Mouse (Mus musculus) midbrain, embryonic 12.5 days (tissue): ENCODE data around the gene Surf6. TPM values are rescaled to one million over a fixed set of nuclear protein-coding genes. Genes with fewer than 3 reads are reported as not detected.
A peak's percentile ranks its signal among the peaks of the same experiment; 100 is the strongest.

Source experiments
- ATAC-seq: fragments of 200-750 bp; cut with Nextera tagmentation; 2 replicates; pipeline ENCODE4 v1.8.0; 2017; ENCODE audit warnings: low read depth, moderate TSS enrichment, moderate library complexity; ENCODE audit not compliant: low FRiP score
- H3K27ac ChIP-seq: fragments of 300-500 bp; sonication (generic); replicated peaks from 2 replicates; pipeline ENCODE4 v1.5.1; 2016; ENCODE audit warnings: mild to moderate bottlenecking
- H3K27me3 ChIP-seq: fragments of 300-500 bp; sonication (generic); 2 replicates; pipeline ENCODE4 v1.6.1; 2016; ENCODE audit warnings: mild to moderate bottlenecking
- H3K36me3 ChIP-seq: fragments of 300-500 bp; sonication (generic); 2 replicates; pipeline ENCODE4 v1.6.1; 2016
- H3K4me1 ChIP-seq: fragments of 300-500 bp; sonication (generic); 2 replicates; pipeline ENCODE4 v1.6.1; 2016
- H3K4me2 ChIP-seq: fragments of 300-500 bp; sonication (generic); replicated peaks from 2 replicates; pipeline ENCODE4 v1.6.1; 2016; ENCODE audit warnings: mild to moderate bottlenecking, moderate library complexity
- H3K4me3 ChIP-seq: fragments of 300-500 bp; sonication (generic); 2 replicates; pipeline ENCODE4 v1.5.1; 2016; ENCODE audit warnings: mild to moderate bottlenecking
- H3K9ac ChIP-seq: fragments of 300-500 bp; sonication (generic); replicated peaks from 2 replicates; pipeline ENCODE4 v1.6.1; 2016; ENCODE audit warnings: mild to moderate bottlenecking, moderate library complexity
- H3K9me3 ChIP-seq: fragments of 300-500 bp; sonication (generic); 2 replicates; pipeline ENCODE4 v1.6.1; 2016; ENCODE audit warnings: mild to moderate bottlenecking
- WGBS: fragments of 180-500 bp; shearing (Covaris S2); methylation state at CpG from one replicate; pipeline ENCODE4 v1.1.7; 2016; 5-methylcytosine and 5-hydroxymethylcytosine counted together
- polyA plus RNA-seq: library from polyadenylated mRNA; unstranded; fragments of >200 nt; fragmentation: Nextera tagmentation; extraction: Ambion mirVana; gene quantifications from 2 replicates; pipeline ENCODE4 v1.2.1, GENCODE M21; 2016

Gene Surf6
- polyA plus RNA-seq, 1 experiment from 2014 or later = 32.1 TPM

GRCm38 (mm10) chr2:26927745-26928476, 25.2 kb upstream of the Surf6 start:
- Histone ChIP-seq H3K27me3 (no peaks in the 10 kb centered on the region), H3K4me1 (peaks cover 21% of the 10 kb centered on the region), H3K9ac (no peak overlapping the region), H3K27ac (no peak overlapping the region), H3K36me3 (peaks cover 68% of the 10 kb centered on the region), H3K9me3 (no peaks in the 10 kb centered on the region), H3K4me3 (no peak overlapping the region), H3K4me2 (no peak overlapping the region)
- ATAC-seq = no peak
- WGBS = 89% methylated on average over 6 of the region's 6 CpGs

- ATAC-seq = no peak
Measured at GRCm38 (mm10) chr2:26921784-26922183, 19.1 kb upstream of the Surf6 start.

GRCm38 (mm10) chr2:26920190-26920855, 17.6 kb upstream of the Surf6 start:
- ATAC-seq = no peak
- H3K4me1 ChIP-seq = peaks cover 20% of the 10 kb centered on the region

More at GRCm38 (mm10) chr2:26921784-26922183, 19.1 kb upstream of the Surf6 start:
- no peaks in the 10 kb centered on the region for H3K9me3 ChIP-seq
- H3K36me3 ChIP-seq = peaks cover 89% of the 10 kb centered on the region
- H3K27ac ChIP-seq = no peak overlapping the region
- WGBS = 89% methylated on average over 9 of the region's 9 CpGs
- H3K4me2 ChIP-seq = no peak overlapping the region
- H3K9ac ChIP-seq = no peak overlapping the region
- no peak overlapping the region for H3K4me3 ChIP-seq
- peaks cover 11% of the 10 kb centered on the region for H3K4me1 ChIP-seq
- no peaks in the 10 kb centered on the region for H3K27me3 ChIP-seq

GRCm38 (mm10) chr2:26919684-26920083, 17.0 kb upstream of the Surf6 start:
- no peak overlapping the region for H3K4me3 ChIP-seq
- no peaks in the 10 kb centered on the region for H3K9me3 ChIP-seq
- H3K4me1 ChIP-seq = peaks cover 26% of the 10 kb centered on the region
- peaks cover 68% of the 10 kb centered on the region for H3K36me3 ChIP-seq
- 87% methylated on average over 3 of the region's 3 CpGs for WGBS
- H3K9ac ChIP-seq = no peak overlapping the region
- ATAC-seq = no peak
- no peak overlapping the region for H3K4me2 ChIP-seq
- H3K27me3 ChIP-seq = no peaks in the 10 kb centered on the region
- H3K27ac ChIP-seq = no peak overlapping the region

More at GRCm38 (mm10) chr2:26920190-26920855, 17.6 kb upstream of the Surf6 start:
- Histone ChIP-seq H3K27ac (no peak overlapping the region), H3K27me3 (no peaks in the 10 kb centered on the region), H3K4me2 (no peak overlapping the region), H3K36me3 (peaks cover 74% of the 10 kb centered on the region), H3K4me3 (no peak overlapping the region), H3K9me3 (no peaks in the 10 kb centered on the region), H3K9ac (no peak overlapping the region)
- 83% methylated on average over 6 of the region's 6 CpGs for WGBS

- Histone ChIP-seq H3K4me1 (peaks cover 40% of the 10 kb centered on the region), H3K9ac (peak overlapping the region; percentile 76), H3K36me3 (peaks cover 68% of the 10 kb centered on the region), H3K4me2 (peak overlapping the region; percentile 90), H3K4me3 (peak overlapping the region; percentile 74), H3K9me3 (no peaks in the 10 kb centered on the region), H3K27ac (peak overlapping the region; percentile 62), H3K27me3 (no peaks in the 10 kb centered on the region)
- WGBS = 3% methylated on average over 13 of the region's 13 CpGs
- no peak for ATAC-seq
Measured at GRCm38 (mm10) chr2:26916738-26917137, 14.1 kb upstream of the Surf6 start.

- H3K4me2 ChIP-seq = peak within 1 kb of the TSS; percentile 90
- H3K9ac ChIP-seq = peak within 1 kb of the TSS; percentile 76
- peak within 1 kb of the TSS; percentile 74 for H3K4me3 ChIP-seq
- 2% methylated on average over 47 of the region's 47 CpGs for WGBS
- H3K27ac ChIP-seq = peak within 1 kb of the TSS; percentile 62
- peak; percentile 72 for ATAC-seq
- no peaks in the 10 kb centered on the region for H3K9me3 ChIP-seq
- H3K36me3 ChIP-seq = peaks cover 66% of the 10 kb centered on the region
- peaks cover 43% of the 10 kb centered on the region for H3K4me1 ChIP-seq
- H3K27me3 ChIP-seq = no peaks in the 10 kb centered on the region
Measured at GRCm38 (mm10) chr2:26915927-26916728, 13.4 kb upstream of the Surf6 start, which contains the start of the genes Surf2 and Surf1. Gene Surf2, plus strand, starts transcription at chr2:26916367. Gene Surf1, minus strand, starts transcription at chr2:26916530.

- H3K9ac ChIP-seq = no peak overlapping the region
- WGBS = 68% methylated on average over 8 of the region's 8 CpGs
- peaks cover 50% of the 10 kb centered on the region for H3K4me1 ChIP-seq
- no peak overlapping the region for H3K27ac ChIP-seq
- no peaks in the 10 kb centered on the region for H3K27me3 ChIP-seq
- no peak for ATAC-seq
- no peak overlapping the region for H3K4me3 ChIP-seq
- H3K4me2 ChIP-seq = peak overlapping the region; percentile 90; the same call in 1 of the 2 replicates
- H3K36me3 ChIP-seq = peaks cover 48% of the 10 kb centered on the region
- H3K9me3 ChIP-seq = no peaks in the 10 kb centered on the region
Measured at GRCm38 (mm10) chr2:26914148-26914941, 11.7 kb upstream of the Surf6 start.

GRCm38 (mm10) chr2:26913416-26914147, 10.9 kb upstream of the Surf6 start:
- 90% methylated on average over 17 of the region's 17 CpGs for WGBS
- Histone ChIP-seq H3K9me3 (no peaks in the 10 kb centered on the region), H3K27ac (no peak overlapping the region), H3K4me2 (no peak overlapping the region), H3K9ac (no peak overlapping the region), H3K4me3 (no peak overlapping the region), H3K27me3 (no peaks in the 10 kb centered on the region), H3K4me1 (peaks cover 57% of the 10 kb centered on the region), H3K36me3 (peaks cover 40% of the 10 kb centered on the region)
- ATAC-seq = no peak

GRCm38 (mm10) chr2:26912253-26912770, 9.6 kb upstream of the Surf6 start:
- Histone ChIP-seq H3K27ac (no peak overlapping the region), H3K9ac (peak overlapping the region; percentile 98), H3K4me3 (peak overlapping the region; percentile 89), H3K36me3 (peaks cover 42% of the 10 kb centered on the region), H3K9me3 (no peaks in the 10 kb centered on the region), H3K4me2 (peak overlapping the region; percentile 100), H3K4me1 (peaks cover 64% of the 10 kb centered on the region), H3K27me3 (no peaks in the 10 kb centered on the region)
- WGBS = 76% methylated on average over 5 of the region's 5 CpGs
- no peak for ATAC-seq

GRCm38 (mm10) chr2:26910994-26911765, 8.5 kb upstream of the Surf6 start:
- H3K4me2 ChIP-seq = peak overlapping the region; percentile 100
- peak; percentile 41 for ATAC-seq
- H3K9ac ChIP-seq = peak overlapping the region; percentile 98
- H3K4me1 ChIP-seq = peaks cover 56% of the 10 kb centered on the region
- WGBS = under 1% methylated on average over 37 of the region's 37 CpGs
- peak overlapping the region; percentile 89 for H3K4me3 ChIP-seq
- H3K27ac ChIP-seq = peak overlapping the region; percentile 95
- H3K36me3 ChIP-seq = peaks cover 52% of the 10 kb centered on the region
- no peaks in the 10 kb centered on the region for H3K9me3 ChIP-seq
- H3K27me3 ChIP-seq = no peaks in the 10 kb centered on the region
